ENCODE assay signal across 8 mouse cellular contexts in genomic region chr8:88521541-88522414, GRCm38 (mm10). TPM values are rescaled to one million over a fixed set of nuclear protein-coding genes. Genes with fewer than 3 reads are reported as not detected.
DNase-seq lines count a peak whose midpoint lies in the region; ATAC-seq and TF ChIP-seq lines count a peak whose summit lies in the region.

No protein-coding gene starts in this region.

- H3K9me3 ChIP-seq in forebrain, embryonic 11.5 days (ENCODE audit: control insufficient read depth, low read length): no peaks in the 10 kb centered on the region
- H3K9me3 ChIP-seq in intestine, embryonic 15.5 days: no peaks in the 10 kb centered on the region
- H3K9me3 ChIP-seq in midbrain, embryonic 12.5 days: no peaks in the 10 kb centered on the region

- H3K9ac ChIP-seq in forebrain, embryonic 11.5 days (ENCODE audit: low read length): peak overlapping the region; percentile 94
- H3K9ac ChIP-seq in intestine, embryonic 15.5 days: peak overlapping the region; percentile 81
- H3K9ac ChIP-seq in midbrain, embryonic 12.5 days (replicated peaks): peak overlapping the region; percentile 87

- TF ChIP-seq CTCF in layer of hippocampus, adult 2 months (conservative IDR thresholded peaks at IDR 0.05): no peak

- under 1% methylated on average over 52 of the region's 65 CpGs for WGBS in forebrain, embryonic 11.5 days
- under 1% methylated on average over 47 of the region's 65 CpGs for WGBS in intestine, embryonic 15.5 days
- WGBS in midbrain, embryonic 12.5 days: under 1% methylated on average over 50 of the region's 65 CpGs

- peak overlapping the region; percentile 74 for H3K4me3 ChIP-seq in layer of hippocampus, adult 2 months
- H3K4me3 ChIP-seq in forebrain, embryonic 11.5 days (ENCODE audit: low read depth, low read length): peak overlapping the region; percentile 79
- H3K4me3 ChIP-seq in intestine, embryonic 15.5 days (replicated peaks): peak overlapping the region; percentile 76
- peak overlapping the region; percentile 86 for H3K4me3 ChIP-seq in midbrain, embryonic 12.5 days

- no peaks in the 10 kb centered on the region for H3K36me3 ChIP-seq in forebrain, embryonic 11.5 days (ENCODE audit: control insufficient read depth, insufficient read depth, low read length)
- no peaks in the 10 kb centered on the region for H3K36me3 ChIP-seq in intestine, embryonic 15.5 days
- 0 out of 2 replicates have a peak, but pooled peaks cover 3% of the 10 kb centered on the region for H3K36me3 ChIP-seq in midbrain, embryonic 12.5 days

- peak; percentile 57 for ATAC-seq in forebrain, embryonic 11.5 days (replicated peaks; ENCODE audit: low FRiP score)
- ATAC-seq in intestine, embryonic 15.5 days: peak; percentile 62
- peak; percentile 39 for ATAC-seq in midbrain, embryonic 12.5 days (ENCODE audit: low FRiP score, low read depth)

- peaks cover 8% of the 10 kb centered on the region; the same call in 1 of the 2 replicates for H3K27me3 ChIP-seq in forebrain, embryonic 11.5 days (ENCODE audit: control insufficient read depth, insufficient read depth, low read length)
- H3K27me3 ChIP-seq in intestine, embryonic 15.5 days (replicated peaks): peaks cover 13% of the 10 kb centered on the region
- H3K27me3 ChIP-seq in midbrain, embryonic 12.5 days: peaks cover 36% of the 10 kb centered on the region

- DNase-seq in layer of hippocampus, adult 2 months (ENCODE audit: low spot score in 2 of 2): no peak
- no peak for DNase-seq in layer of hippocampus, adult 9-10 months (ENCODE audit: low spot score)
- DNase-seq in cerebellum, adult 11-12 months: peak; percentile 41
- DNase-seq in forebrain, embryonic 11.5 days (ENCODE audit: low spot score): peak; percentile 80
- peak; percentile 41 to 50 for DNase-seq in thymus, postnatal 36 days
- DNase-seq in urinary bladder, postnatal 25 days (ENCODE audit: low spot score): no peak

- H3K4me1 ChIP-seq in forebrain, embryonic 11.5 days (replicated peaks; ENCODE audit: control insufficient read depth, insufficient read depth, low read length): peaks cover 21% of the 10 kb centered on the region
- H3K4me1 ChIP-seq in intestine, embryonic 15.5 days (replicated peaks): peaks cover 34% of the 10 kb centered on the region
- H3K4me1 ChIP-seq in midbrain, embryonic 12.5 days: peaks cover 48% of the 10 kb centered on the region

- H3K27ac ChIP-seq in layer of hippocampus, adult 2 months: peak overlapping the region; percentile 79
- H3K27ac ChIP-seq in forebrain, embryonic 11.5 days (ENCODE audit: low read depth, low read length): peak overlapping the region; percentile 25; the same call in 1 of the 2 replicates
- H3K27ac ChIP-seq in intestine, embryonic 15.5 days: peak overlapping the region; percentile 64; the same call in 1 of the 2 replicates
- H3K27ac ChIP-seq in midbrain, embryonic 12.5 days (replicated peaks): peak overlapping the region; percentile 68

- H3K4me2 ChIP-seq in forebrain, embryonic 11.5 days (ENCODE audit: low read depth, low read length, severe bottlenecking): peak overlapping the region; percentile 97
- peak overlapping the region; percentile 99 for H3K4me2 ChIP-seq in intestine, embryonic 15.5 days (replicated peaks)
- H3K4me2 ChIP-seq in midbrain, embryonic 12.5 days (replicated peaks): peak overlapping the region; percentile 95

RNA-seq across cellular contexts. Expression of gene Nkd1, which starts 0.6 kb away (rescaled TPM):
- total RNA-seq in layer of hippocampus, adult 2 months (2021): 10 to 100 TPM in 1 of 2 experiments, 1 to 10 TPM in 1; 8.8 to 10.1 TPM
- 63.0 and 71.5 TPM in 2 replicates for polyA plus RNA-seq in forebrain, embryonic 11.5 days (2014; fragmentation: Nextera tagmentation; extraction: Ambion mirVana)
- polyA plus RNA-seq in intestine, embryonic 15.5 days (2015; fragmentation: Nextera tagmentation; extraction: Ambion mirVana): 33.1 and 34.9 TPM in 2 replicates
- polyA plus RNA-seq in midbrain, embryonic 12.5 days (2016; fragmentation: Nextera tagmentation; extraction: Ambion mirVana): 90.6 and 100 TPM in 2 replicates

Comparison
In these comparisons a context has a peak if more than half of its experiments do, and no peak if none do; other contexts are left out.
1. DNase-seq: peak in cerebellum, adult 11-12 months (single experiment), forebrain, embryonic 11.5 days (single experiment) and thymus, postnatal 36 days (2 of 2); none in layer of hippocampus, adult 2 months (0 of 2), layer of hippocampus, adult 9-10 months (single experiment) and urinary bladder, postnatal 25 days (single experiment).
2. H3K27ac ChIP-seq: peak in every context shown above with its lines; median percentile 79 in layer of hippocampus, adult 2 months; 68 in midbrain, embryonic 12.5 days; 64 in intestine, embryonic 15.5 days; 25 in forebrain, embryonic 11.5 days.
3. Peak in every context shown above with its lines, with median percentiles within 50 percentile points of each other: H3K4me3 ChIP-seq, ATAC-seq, H3K4me2 ChIP-seq and H3K9ac ChIP-seq.